Mouse (Mus musculus) sigmoid colon, adult 10 weeks (tissue): ENCODE results near the gene Gpx2. TPM values are rescaled to one million over a fixed set of nuclear protein-coding genes. Genes with fewer than 3 reads are reported as not detected.

Experiments used
- polyA plus RNA-seq: library from polyadenylated mRNA; stranded (reverse); fragments of 350-450 nt; fragmentation: Illumina TruSeq; extraction: RNeasy Lipid Tissue Mini Kit (QIAGEN cat#74804); gene quantifications from one replicate; pipeline ENCODE4 v1.2.3, GENCODE M21; 2014; ENCODE audit warnings: low read depth, low replicate concordance

The Gpx2 gene
- 11.0 TPM for polyA plus RNA-seq

GRCm38 (mm10) chr12:76795350-76795749 is at the start of gene Gpx2:
Gene Gpx2, minus strand, starts transcription at chr12:76795554.

GRCm38 (mm10) chr12:76822651-76823041 is 27.3 kb upstream of the Gpx2 start, which contains the start of gene Rab15:
Gene Rab15, minus strand, starts transcription at chr12:76822908.

GRCm38 (mm10) chr12:76765354-76765851 is 30.0 kb downstream of the Gpx2 start, which contains the start of the genes Churc1 and Fntb:
Gene Churc1, plus strand, starts transcription at chr12:76765538.
Gene Fntb, plus strand, starts transcription at chr12:76765589.

Other genes with a start within 250 kb of the Gpx2 start
- gene Sptb, start 85.0 kb downstream of the Gpx2 start, polyA plus RNA-seq, result 0.09 TPM
- gene Churc1, start 30.0 kb downstream of the Gpx2 start, polyA plus RNA-seq, result 70.9 TPM
- gene Fntb, start 30.0 kb downstream of the Gpx2 start, polyA plus RNA-seq, result 1.8 TPM
- 38.2 TPM for gene Rab15, start 27.4 kb upstream of the Gpx2 start, polyA plus RNA-seq
- gene Max, start 166.6 kb upstream of the Gpx2 start, polyA plus RNA-seq, result 326 TPM